Mouse (Mus musculus): ENCODE measurements at regions not wholly inside any gene's neighbourhood (a gene's known extent, or its start where the extent isn't known, plus 50 kb on each side); places are given as distances from the start of the nearest gene placed in this dataset.

GRCm38 (mm10) chr7:124707143-124707542 is 724.5 kb downstream of the Hs3st4 start:
- no peak for TF ChIP-seq POLR2A (IDR thresholded peaks at IDR 0.05; ENCODE audit: control insufficient read depth in 1 of 2, insufficient read depth in 1 of 2, low read depth in 1 of 2, low read length in 2 of 2, poor library complexity in 1 of 2)
- TF ChIP-seq HCFC1 (IDR thresholded peaks at IDR 0.05; ENCODE audit: low read depth, low read length), result no peak
- no peak for TF ChIP-seq CTCF (IDR thresholded peaks at IDR 0.05 in 2 of 3, conservative IDR thresholded peaks at IDR 0.05 in 1 of 3; ENCODE audit: control insufficient read depth in 1 of 3, insufficient read depth in 1 of 3, low read depth in 2 of 3, low read length in 3 of 3, poor library complexity in 1 of 3, severe bottlenecking in 1 of 3)
- no peak for TF ChIP-seq MAX (IDR thresholded peaks at IDR 0.05; ENCODE audit: low read length)
- no peak for TF ChIP-seq NELFE (IDR thresholded peaks at IDR 0.05; ENCODE audit: low read depth, low read length)
- no peak for TF ChIP-seq MXI1 (IDR thresholded peaks at IDR 0.05; ENCODE audit: low read depth, low read length)
- no peak for TF ChIP-seq EP300 (IDR thresholded peaks at IDR 0.05; ENCODE audit: low read depth in 1 of 2, low read length in 2 of 2)
- no peak for TF ChIP-seq NRF1 (IDR thresholded peaks at IDR 0.05; ENCODE audit: insufficient read depth, low read depth, low read length, poor library complexity, severe bottlenecking)
- TF ChIP-seq ZMIZ1 (IDR thresholded peaks at IDR 0.05; ENCODE audit: low read depth, low read length), result no peak
- no peak for TF ChIP-seq GATA1 (IDR thresholded peaks at IDR 0.05; ENCODE audit: low read depth, low read length)
- TF ChIP-seq CHD1 (IDR thresholded peaks at IDR 0.05; ENCODE audit: low read depth, low read length), result no peak
- no peak for TF ChIP-seq ZNF384 (IDR thresholded peaks at IDR 0.05; ENCODE audit: low read depth, low read length)

All from MEL (cell line).